Mouse (Mus musculus): ENCODE measurements around the gene Tubg2.

Tubg2 gene

DNA sequence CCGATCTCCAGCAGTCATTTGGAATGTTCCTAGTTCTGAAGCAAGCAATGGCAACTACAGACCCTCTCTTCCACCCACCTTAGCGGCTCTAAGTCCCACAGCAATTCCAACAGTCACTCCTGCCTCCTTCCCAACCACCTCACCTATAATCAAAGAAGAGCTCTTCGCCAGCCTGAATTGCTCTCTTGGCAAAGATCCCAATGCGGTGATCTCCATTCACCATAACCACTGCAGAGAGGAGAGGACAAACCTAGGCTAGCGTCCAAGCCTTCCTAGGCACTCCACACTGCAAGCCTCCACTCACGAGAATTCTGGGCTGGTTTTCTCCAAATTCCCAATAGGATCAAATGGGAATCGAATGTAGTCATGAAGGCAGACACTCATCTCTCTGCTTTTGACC is 37.4 kb downstream of the Tubg2 start:
- DNase-seq (ENCODE audit: inconsistent ontology term) = no peak

GRCm38 (mm10) chr11:101194137-101194536 is 38.4 kb downstream of the Tubg2 start:
- DNase-seq (ENCODE audit: inconsistent ontology term) = no peak

DNA sequence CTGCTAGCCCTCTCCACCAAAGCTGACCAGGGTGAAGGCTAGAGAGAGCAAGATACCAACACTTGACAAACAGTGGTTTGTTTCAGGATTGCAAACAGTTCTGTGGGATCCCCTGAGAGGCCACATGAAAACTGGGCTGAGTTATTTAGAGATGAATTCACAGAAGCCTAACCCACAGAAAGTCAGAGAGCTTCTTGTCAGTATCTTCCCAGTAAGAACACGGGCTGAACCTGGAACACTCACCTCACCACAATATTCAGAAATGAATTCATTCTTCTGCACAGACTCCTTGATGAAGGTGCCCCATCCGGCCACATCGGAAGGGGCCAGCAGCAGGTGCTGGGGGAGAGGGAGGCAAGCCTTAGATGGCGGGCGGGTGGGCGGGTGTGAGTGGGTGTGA is 38.9 kb downstream of the Tubg2 start:
- no peak for DNase-seq (ENCODE audit: inconsistent ontology term)

- DNase-seq (ENCODE audit: inconsistent ontology term) = no peak
These were observed 39.4 kb downstream of the Tubg2 start for GRCm38 (mm10) chr11:101195101-101195500.

- no peak for DNase-seq (ENCODE audit: inconsistent ontology term)
These were observed 39.9 kb downstream of the Tubg2 start for GRCm38 (mm10) chr11:101195571-101195970.

- DNase-seq (ENCODE audit: inconsistent ontology term) = no peak
These were observed 40.5 kb downstream of the Tubg2 start for GRCm38 (mm10) chr11:101196175-101196574.

- no peak for DNase-seq (ENCODE audit: inconsistent ontology term)
These were observed 43.8 kb downstream of the Tubg2 start for GRCm38 (mm10) chr11:101199555-101199954.

GRCm38 (mm10) chr11:101200986-101201385 is 45.3 kb downstream of the Tubg2 start:
- DNase-seq (ENCODE audit: inconsistent ontology term) = peak; percentile 42

Data from Muller cell, postnatal 12 days (primary cell).